Mouse (Mus musculus) midbrain, embryonic 10.5 days (tissue): ENCODE results near the gene Epb42. TPM values are rescaled to one million over a fixed set of nuclear protein-coding genes. Genes with fewer than 3 reads are reported as not detected.
"Not testable (repeated sequence)": the region's sequence is repeated elsewhere in the genome, so short reads cannot be mapped to it uniquely, and the experiment has no call there.

Source experiments
- DNase-seq: peaks from one replicate; pipeline ENCODE4 v3.0.0-alpha.2; 2017; ENCODE audit warnings: low spot score
- H3K27ac ChIP-seq: fragments of 300-500 bp; sonication (generic); replicated peaks from 2 replicates; pipeline ENCODE4 v1.5.1; 2016; ENCODE audit warnings: mild to moderate bottlenecking
- H3K27me3 ChIP-seq: fragments of 300-500 bp; sonication (generic); 2 replicates; pipeline ENCODE4 v1.6.1; 2016; ENCODE audit warnings: low read depth, mild to moderate bottlenecking; ENCODE audit not compliant: poor library complexity, severe bottlenecking
- H3K36me3 ChIP-seq: fragments of 300-500 bp; sonication (generic); 2 replicates; pipeline ENCODE4 v1.6.1; 2016; ENCODE audit warnings: mild to moderate bottlenecking, moderate library complexity
- H3K4me1 ChIP-seq: fragments of 300-500 bp; sonication (generic); 2 replicates; pipeline ENCODE4 v1.6.1; 2016
- H3K4me3 ChIP-seq: fragments of 300-500 bp; sonication (generic); 2 replicates; pipeline ENCODE4 v1.5.1; 2016; ENCODE audit warnings: mild to moderate bottlenecking, moderate library complexity
- H3K9me3 ChIP-seq: fragments of 300-500 bp; sonication (generic); replicated peaks from 2 replicates; pipeline ENCODE4 v1.6.1; 2016; ENCODE audit warnings: mild to moderate bottlenecking
- WGBS: fragments of 180-500 bp; shearing (Covaris S2); methylation state at CpG from one replicate; pipeline ENCODE4 v1.1.7; 2016; 5-methylcytosine and 5-hydroxymethylcytosine counted together
- microRNA-seq: library from miRNA; unstranded; fragments of <30 nt; microRNA quantifications from one replicate; pipeline ENCODE4, GENCODE M21; 2017
- polyA plus RNA-seq: library from polyadenylated mRNA; unstranded; fragments of >200 nt; fragmentation: Nextera tagmentation; extraction: Ambion mirVana; gene quantifications from 2 replicates; pipeline ENCODE4 v1.2.1, GENCODE M21; 2016

Gene Epb42
- polyA plus RNA-seq, 1 experiment from 2014 or later = 7.4 TPM

DNA sequence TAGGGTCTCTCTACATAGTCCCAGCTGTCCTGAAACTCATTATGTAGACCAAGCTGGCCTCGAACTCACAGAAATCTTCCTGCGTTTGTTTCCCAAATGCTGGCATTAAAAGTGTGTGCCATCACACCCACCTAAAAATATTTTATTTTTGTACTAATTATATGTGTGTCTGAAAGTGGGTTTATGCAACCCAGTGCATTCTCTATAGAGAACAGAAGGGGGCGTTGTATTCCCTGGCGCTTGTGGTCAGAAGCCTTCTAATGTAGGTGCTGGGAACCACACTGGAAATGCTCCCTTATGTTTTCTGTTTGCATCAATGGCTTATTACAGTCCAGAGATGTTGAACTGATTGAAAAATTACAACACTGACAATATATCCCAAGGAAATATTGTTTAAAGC lies 60.6 kb downstream of the Epb42 start:
- no peaks in the 10 kb centered on the region for H3K36me3 ChIP-seq
- no peaks in the 10 kb centered on the region for H3K9me3 ChIP-seq
- peak overlapping the region; percentile 88 for H3K4me3 ChIP-seq
- DNase-seq = no peak
- H3K4me1 ChIP-seq = peaks cover 24% of the 10 kb centered on the region
- no peak overlapping the region for H3K27ac ChIP-seq
- 49% methylated on average over 4 of the region's 4 CpGs for WGBS
- peaks cover 14% of the 10 kb centered on the region for H3K27me3 ChIP-seq

- no peak for DNase-seq
- Histone ChIP-seq H3K4me3 (no peak overlapping the region), H3K36me3 (no peaks in the 10 kb centered on the region), H3K9me3 (no peaks in the 10 kb centered on the region), H3K4me1 (peaks cover 44% of the 10 kb centered on the region), H3K27me3 (peaks cover 14% of the 10 kb centered on the region), H3K27ac (no peak overlapping the region)
- WGBS = 22% methylated on average over 5 of the region's 5 CpGs
Measured at GRCm38 (mm10) chr2:120972964-120973363, 63.9 kb downstream of the Epb42 start.

DNA sequence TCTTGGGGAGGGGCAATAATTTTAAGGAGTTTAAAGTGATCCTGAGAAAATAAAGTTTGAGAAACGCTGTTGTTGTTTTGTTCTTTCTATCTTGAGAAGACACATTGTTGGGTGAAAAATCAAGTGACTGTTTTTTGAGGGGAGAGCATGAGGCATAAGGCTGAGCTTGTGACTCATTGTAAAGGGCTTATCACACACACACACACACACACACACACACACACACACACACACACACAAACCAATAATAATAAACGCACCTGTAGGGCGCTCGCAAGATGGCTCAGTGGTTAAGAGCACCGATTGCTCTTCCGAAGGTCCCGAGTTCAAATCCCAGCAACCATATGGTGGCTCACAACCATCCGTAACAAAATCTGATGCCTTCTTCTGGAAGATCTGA lies 64.6 kb downstream of the Epb42 start:
- H3K27me3 ChIP-seq, H3K4me3 ChIP-seq, H3K27ac ChIP-seq, DNase-seq, H3K9me3 ChIP-seq, H3K36me3 ChIP-seq: not testable (repeated sequence)
- 94% methylated on average over 8 of the region's 8 CpGs for WGBS
- H3K4me1 ChIP-seq = peaks cover 38% of the 10 kb centered on the region

GRCm38 (mm10) chr2:120971766-120972165 lies 65.1 kb downstream of the Epb42 start:
- H3K4me3 ChIP-seq = no peak overlapping the region
- no peaks in the 10 kb centered on the region for H3K9me3 ChIP-seq
- WGBS = 88% methylated on average over 4 of the region's 4 CpGs
- no peaks in the 10 kb centered on the region for H3K36me3 ChIP-seq
- peaks cover 10% of the 10 kb centered on the region; the same call in 1 of the 2 replicates for H3K27me3 ChIP-seq
- H3K4me1 ChIP-seq = peaks cover 33% of the 10 kb centered on the region
- DNase-seq = no peak
- H3K27ac ChIP-seq = no peak overlapping the region

- Histone ChIP-seq H3K4me3 (peak within 1 kb of the TSS; percentile 88), H3K27me3 (peaks cover 5% of the 10 kb centered on the region; the same call in 1 of the 2 replicates), H3K36me3 (peaks cover 5% of the 10 kb centered on the region; the same call in 1 of the 2 replicates), H3K4me1 (peaks cover 29% of the 10 kb centered on the region), H3K9me3 (no peaks in the 10 kb centered on the region), H3K27ac (peak within 1 kb of the TSS; percentile 95)
- DNase-seq = peak; percentile 92
- under 1% methylated on average over 39 of the region's 39 CpGs for WGBS
Measured at GRCm38 (mm10) chr2:120970559-120971080, 66.3 kb downstream of the Epb42 start, which contains the start of gene Ubr1. Ubr1 (minus strand) TSS chr2:120970715.

DNA sequence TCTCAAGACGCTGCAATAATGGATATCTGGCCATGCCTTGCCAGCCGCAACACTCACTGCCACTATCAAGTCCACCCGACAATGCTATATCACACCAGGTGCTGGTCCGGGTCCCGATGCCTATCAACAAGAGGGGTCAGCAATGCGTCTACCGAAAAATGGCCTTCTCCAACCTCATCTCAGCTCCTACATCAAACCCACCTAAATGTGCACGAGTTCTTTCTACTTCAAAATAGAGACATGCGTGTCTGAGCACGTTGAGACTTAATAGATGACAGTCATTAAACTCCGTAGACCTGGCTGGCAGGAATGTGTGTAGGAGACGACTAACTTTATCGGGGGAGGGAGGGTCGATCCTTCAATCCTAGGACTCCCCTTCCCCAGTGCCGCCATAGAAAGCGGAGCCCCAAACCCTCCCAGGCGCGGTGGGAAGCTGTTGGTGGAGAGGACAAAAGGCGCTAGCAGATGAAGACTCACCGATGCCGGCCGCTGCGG lies 66.8 kb downstream of the Epb42 start:
- no peak for DNase-seq
- Histone ChIP-seq H3K36me3 (peaks cover 5% of the 10 kb centered on the region; the same call in 1 of the 2 replicates), H3K9me3 (no peaks in the 10 kb centered on the region), H3K27me3 (peaks cover 4% of the 10 kb centered on the region; the same call in 1 of the 2 replicates), H3K4me1 (peaks cover 29% of the 10 kb centered on the region), H3K27ac (peak overlapping the region; percentile 95), H3K4me3 (peak overlapping the region; percentile 88)
- whole genome bisulfite sequencing = under 1% methylated on average over 23 of the region's 23 CpGs

Small RNA genes lying within 50 kb of the gene (microRNA-seq; reads per million reads assigned to microRNA genes)
- gene Gm44325 = not detected

Other genes starting within 250 kb of the Epb42 start
- 5.0 and 6.3 TPM in 2 replicates for gene Cdan1, start 186.9 kb downstream of the Epb42 start, polyA plus RNA-seq
- 4.0 and 5.0 TPM in 2 replicates for gene Ttbk2, start 186.5 kb downstream of the Epb42 start, polyA plus RNA-seq
- 23.2 and 28.7 TPM in 2 replicates for gene Ubr1, start 66.4 kb downstream of the Epb42 start, polyA plus RNA-seq
- gene Tmem62, start 60.1 kb downstream of the Epb42 start, polyA plus RNA-seq = 3.3 and 5.4 TPM in 2 replicates
- gene Ccndbp1, start 28.7 kb downstream of the Epb42 start, polyA plus RNA-seq = 34.4 and 44.9 TPM in 2 replicates
- gene Tgm5, start 48.8 kb upstream of the Epb42 start, polyA plus RNA-seq = not detected in 2 replicates
- gene Tgm7, start 72.7 kb upstream of the Epb42 start, polyA plus RNA-seq = not detected in 2 replicates
- 29.6 and 34.0 TPM in 2 replicates for gene Adal, start 103.4 kb upstream of the Epb42 start, polyA plus RNA-seq
- 21.9 and 22.8 TPM in 2 replicates for gene Lcmt2, start 103.6 kb upstream of the Epb42 start, polyA plus RNA-seq
- gene Tubgcp4, start 133.6 kb upstream of the Epb42 start, polyA plus RNA-seq = 81.2 and 84.2 TPM in 2 replicates
- gene Zscan29, start 134.1 kb upstream of the Epb42 start, polyA plus RNA-seq = 13.2 and 13.8 TPM in 2 replicates
- gene Trp53bp1, start 234.3 kb upstream of the Epb42 start, polyA plus RNA-seq = 115 and 146 TPM in 2 replicates